Mouse (Mus musculus) liver, embryonic 12.5 days (tissue): Measurements from ENCODE around the gene Nup214. TPM values are rescaled to one million over a fixed set of nuclear protein-coding genes. Genes with fewer than 3 reads are reported as not detected.

ENCODE experiments used
- ATAC-seq: fragments of 200-750 bp; cut with Nextera tagmentation; 2 replicates; pipeline ENCODE4 v1.8.0; 2017; ENCODE audit warnings: moderate number of reproducible peaks, mild to moderate bottlenecking, moderate library complexity
- H3K27ac ChIP-seq: fragments of 300-500 bp; sonication (generic); 2 replicates; pipeline ENCODE4 v1.5.1; 2016; ENCODE audit warnings: mild to moderate bottlenecking
- H3K27me3 ChIP-seq: fragments of 300-500 bp; sonication (generic); replicated peaks from 2 replicates; pipeline ENCODE4 v1.6.1; 2016; ENCODE audit warnings: mild to moderate bottlenecking, moderate library complexity
- H3K36me3 ChIP-seq: fragments of 300-500 bp; sonication (generic); 2 replicates; pipeline ENCODE4 v1.6.1; 2016; ENCODE audit warnings: mild to moderate bottlenecking, moderate library complexity
- H3K4me1 ChIP-seq: fragments of 300-500 bp; sonication (generic); 2 replicates; pipeline ENCODE4 v1.6.1; 2016
- H3K4me2 ChIP-seq: fragments of 300-500 bp; sonication (generic); 2 replicates; pipeline ENCODE4 v1.6.1; 2016; ENCODE audit warnings: mild to moderate bottlenecking, moderate library complexity
- H3K4me3 ChIP-seq: fragments of 300-500 bp; sonication (generic); 2 replicates; pipeline ENCODE4 v1.5.1; 2016; ENCODE audit warnings: mild to moderate bottlenecking, moderate library complexity
- H3K9ac ChIP-seq: fragments of 300-500 bp; sonication (generic); 2 replicates; pipeline ENCODE4 v1.6.1; 2016; ENCODE audit warnings: mild to moderate bottlenecking, moderate library complexity
- H3K9me3 ChIP-seq: fragments of 300-500 bp; sonication (generic); replicated peaks from 2 replicates; pipeline ENCODE4 v1.6.1; 2016; ENCODE audit warnings: mild to moderate bottlenecking, moderate library complexity
- WGBS: fragments of 180-500 bp; shearing (Covaris S2); methylation state at CpG from one replicate; pipeline ENCODE4 v1.1.7; 2016; ENCODE audit not compliant: insufficient replicate concordance; 5-methylcytosine and 5-hydroxymethylcytosine counted together
- polyA plus RNA-seq: library from polyadenylated mRNA; unstranded; fragments of >200 nt; fragmentation: Nextera tagmentation; extraction: Ambion mirVana; gene quantifications from 2 replicates; pipeline ENCODE4 v1.2.1, GENCODE M21; 2016

Nup214 gene
- polyA plus RNA-seq, 1 experiment from 2014 or later = 67.8 TPM

- Histone ChIP-seq H3K9me3 (no peaks in the 10 kb centered on the region), H3K4me1 (0 out of 2 replicates have a peak, but pooled peaks cover 5% of the 10 kb centered on the region), H3K9ac (no peak overlapping the region), H3K4me3 (no peak overlapping the region), H3K27me3 (no peaks in the 10 kb centered on the region; the same call in 1 of the 2 replicates), H3K36me3 (no peaks in the 10 kb centered on the region), H3K27ac (no peak overlapping the region), H3K4me2 (no peak overlapping the region)
- no peak for ATAC-seq
Observed at GRCm38 (mm10) chr2:31965110-31965509, 9.1 kb upstream of the Nup214 start.

- no peak overlapping the region for H3K9ac ChIP-seq
- no peak overlapping the region for H3K4me2 ChIP-seq
- H3K36me3 ChIP-seq = no peaks in the 10 kb centered on the region
- H3K4me1 ChIP-seq = no peaks in the 10 kb centered on the region
- ATAC-seq = no peak
- peaks cover 14% of the 10 kb centered on the region; the same call in 1 of the 2 replicates for H3K27me3 ChIP-seq
- H3K27ac ChIP-seq = no peak overlapping the region
- whole genome bisulfite sequencing = 64% methylated on average over 8 of the region's 8 CpGs
- no peaks in the 10 kb centered on the region for H3K9me3 ChIP-seq
- no peak overlapping the region for H3K4me3 ChIP-seq
Observed at GRCm38 (mm10) chr2:31966801-31967200, 7.4 kb upstream of the Nup214 start.

- Histone ChIP-seq H3K9ac (no peak overlapping the region), H3K4me2 (no peak overlapping the region), H3K9me3 (no peaks in the 10 kb centered on the region), H3K36me3 (peaks cover 13% of the 10 kb centered on the region), H3K27ac (no peak overlapping the region), H3K4me3 (no peak overlapping the region), H3K4me1 (peaks cover 23% of the 10 kb centered on the region), H3K27me3 (peaks cover 22% of the 10 kb centered on the region; the same call in 1 of the 2 replicates)
- no peak for ATAC-seq
- WGBS = 67% methylated on average over 4 of the region's 4 CpGs
Observed at GRCm38 (mm10) chr2:31972589-31972988, 1.6 kb upstream of the Nup214 start.

- H3K27me3 ChIP-seq = peaks cover 22% of the 10 kb centered on the region; the same call in 1 of the 2 replicates
Observed at GRCm38 (mm10) chr2:31974809-31975371, 654 bp downstream of the Nup214 start.

GRCm38 (mm10) chr2:31987774-31988173 is 13.5 kb downstream of the Nup214 start:
- no peaks in the 10 kb centered on the region for H3K27me3 ChIP-seq
- H3K4me2 ChIP-seq = no peak overlapping the region
- H3K4me1 ChIP-seq = no peaks in the 10 kb centered on the region
- H3K36me3 ChIP-seq = peaks cover 100% of the 10 kb centered on the region
- no peak for ATAC-seq
- H3K4me3 ChIP-seq = no peak overlapping the region
- no peak overlapping the region for H3K9ac ChIP-seq
- no peak overlapping the region for H3K27ac ChIP-seq
- no peaks in the 10 kb centered on the region for H3K9me3 ChIP-seq
- WGBS = 86% methylated on average over 1 of the region's 1 CpGs

More at GRCm38 (mm10) chr2:31974809-31975371, 654 bp downstream of the Nup214 start:
- no peak for ATAC-seq
- Histone ChIP-seq H3K9me3 (no peaks in the 10 kb centered on the region), H3K4me2 (peak overlapping the region; percentile 87), H3K9ac (peak overlapping the region; percentile 88), H3K4me3 (peak overlapping the region; percentile 92), H3K4me1 (peaks cover 23% of the 10 kb centered on the region), H3K36me3 (peaks cover 35% of the 10 kb centered on the region), H3K27ac (peak overlapping the region; percentile 71; the same call in 1 of the 2 replicates)
- WGBS = 6% methylated on average over 13 of the region's 13 CpGs

GRCm38 (mm10) chr2:31990961-31991360 is 16.7 kb downstream of the Nup214 start:
- Histone ChIP-seq H3K4me1 (no peaks in the 10 kb centered on the region), H3K4me3 (no peak overlapping the region), H3K9me3 (no peaks in the 10 kb centered on the region), H3K27me3 (no peaks in the 10 kb centered on the region), H3K27ac (no peak overlapping the region), H3K4me2 (no peak overlapping the region), H3K36me3 (peaks cover 98% of the 10 kb centered on the region), H3K9ac (no peak overlapping the region)
- ATAC-seq = no peak
- WGBS = 79% methylated on average over 4 of the region's 4 CpGs

GRCm38 (mm10) chr2:31994896-31995295 is 20.7 kb downstream of the Nup214 start:
- no peaks in the 10 kb centered on the region for H3K27me3 ChIP-seq
- H3K9ac ChIP-seq = no peak overlapping the region
- H3K4me1 ChIP-seq = no peaks in the 10 kb centered on the region
- no peak for ATAC-seq
- H3K4me2 ChIP-seq = no peak overlapping the region
- no peaks in the 10 kb centered on the region for H3K9me3 ChIP-seq
- no peak overlapping the region for H3K4me3 ChIP-seq
- H3K36me3 ChIP-seq = peaks cover 97% of the 10 kb centered on the region
- 88% methylated on average over 9 of the region's 9 CpGs for WGBS
- H3K27ac ChIP-seq = no peak overlapping the region

GRCm38 (mm10) chr2:31996060-31996459 is 21.8 kb downstream of the Nup214 start:
- no peak for ATAC-seq

GRCm38 (mm10) chr2:31997539-31997938 is 23.3 kb downstream of the Nup214 start:
- Histone ChIP-seq H3K4me1 (no peaks in the 10 kb centered on the region), H3K9ac (no peak overlapping the region), H3K36me3 (peaks cover 90% of the 10 kb centered on the region), H3K4me3 (no peak overlapping the region), H3K27me3 (no peaks in the 10 kb centered on the region), H3K27ac (no peak overlapping the region), H3K9me3 (no peaks in the 10 kb centered on the region), H3K4me2 (no peak overlapping the region)
- no peak for ATAC-seq
- WGBS = 88% methylated on average over 5 of the region's 5 CpGs

More at GRCm38 (mm10) chr2:31996060-31996459, 21.8 kb downstream of the Nup214 start:
- Histone ChIP-seq H3K27me3 (no peaks in the 10 kb centered on the region), H3K27ac (no peak overlapping the region), H3K4me1 (no peaks in the 10 kb centered on the region), H3K4me2 (no peak overlapping the region), H3K36me3 (peaks cover 96% of the 10 kb centered on the region), H3K4me3 (no peak overlapping the region), H3K9me3 (no peaks in the 10 kb centered on the region), H3K9ac (no peak overlapping the region)
- whole genome bisulfite sequencing = 91% methylated on average over 13 of the region's 13 CpGs

GRCm38 (mm10) chr2:31998443-31998842 is 24.2 kb downstream of the Nup214 start:
- Histone ChIP-seq H3K9ac (no peak overlapping the region), H3K4me2 (no peak overlapping the region), H3K27me3 (no peaks in the 10 kb centered on the region), H3K27ac (no peak overlapping the region), H3K4me1 (no peaks in the 10 kb centered on the region), H3K9me3 (no peaks in the 10 kb centered on the region), H3K4me3 (no peak overlapping the region), H3K36me3 (peaks cover 90% of the 10 kb centered on the region)
- 64% methylated on average over 2 of the region's 2 CpGs for WGBS
- no peak for ATAC-seq

GRCm38 (mm10) chr2:32008311-32008710 is 34.1 kb downstream of the Nup214 start:
- Histone ChIP-seq H3K9me3 (no peaks in the 10 kb centered on the region), H3K4me2 (no peak overlapping the region), H3K4me3 (no peak overlapping the region), H3K4me1 (no peaks in the 10 kb centered on the region), H3K27me3 (no peaks in the 10 kb centered on the region), H3K36me3 (peaks cover 95% of the 10 kb centered on the region), H3K27ac (no peak overlapping the region), H3K9ac (no peak overlapping the region)
- no peak for ATAC-seq
- 88% methylated on average over 2 of the region's 2 CpGs for WGBS

- Histone ChIP-seq H3K4me1 (no peaks in the 10 kb centered on the region), H3K36me3 (peaks cover 95% of the 10 kb centered on the region), H3K4me3 (no peak overlapping the region), H3K4me2 (no peak overlapping the region), H3K27me3 (no peaks in the 10 kb centered on the region), H3K9me3 (no peaks in the 10 kb centered on the region), H3K9ac (no peak overlapping the region), H3K27ac (no peak overlapping the region)
- 82% methylated on average over 11 of the region's 11 CpGs for WGBS
- ATAC-seq = no peak
Observed at GRCm38 (mm10) chr2:32008716-32009115, 34.5 kb downstream of the Nup214 start.

GRCm38 (mm10) chr2:32019704-32020103 is 45.5 kb downstream of the Nup214 start:
- H3K9ac ChIP-seq = no peak overlapping the region
- peaks cover 98% of the 10 kb centered on the region for H3K36me3 ChIP-seq
- no peak overlapping the region for H3K27ac ChIP-seq
- peaks cover 12% of the 10 kb centered on the region for H3K4me1 ChIP-seq
- H3K9me3 ChIP-seq = no peaks in the 10 kb centered on the region
- H3K4me2 ChIP-seq = no peak overlapping the region
- H3K27me3 ChIP-seq = no peaks in the 10 kb centered on the region
- no peak for ATAC-seq
- H3K4me3 ChIP-seq = no peak overlapping the region
- 83% methylated on average over 4 of the region's 4 CpGs for WGBS
